Mouse (Mus musculus): Measurements from ENCODE around the gene Olfr1153.

Olfr1153 gene

DNA sequence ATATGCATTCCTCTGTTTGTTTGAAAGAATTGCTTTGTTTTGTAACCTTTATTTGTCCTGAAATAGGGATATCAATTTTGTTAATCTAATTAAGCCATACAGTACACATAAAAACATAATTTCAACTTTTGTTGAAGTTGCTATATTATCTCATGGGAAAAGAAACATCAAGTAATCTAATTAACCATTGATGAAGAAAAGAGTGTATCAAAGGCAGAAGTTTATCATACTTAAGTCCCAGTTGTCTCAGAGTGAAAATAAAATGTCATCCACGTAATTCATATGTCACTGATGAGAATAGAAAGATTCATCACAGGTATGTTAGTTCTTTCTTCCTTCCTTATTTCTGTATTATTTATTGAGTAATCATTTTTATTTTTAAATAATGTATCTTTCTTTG lies at the start of gene Olfr1153:
Gene Olfr1153, plus strand, starts transcription at position 301 of the 400 bp plus-strand sequence.
- DNase-seq (ENCODE audit: low spot score in 2 of 2): no peak

DNA sequence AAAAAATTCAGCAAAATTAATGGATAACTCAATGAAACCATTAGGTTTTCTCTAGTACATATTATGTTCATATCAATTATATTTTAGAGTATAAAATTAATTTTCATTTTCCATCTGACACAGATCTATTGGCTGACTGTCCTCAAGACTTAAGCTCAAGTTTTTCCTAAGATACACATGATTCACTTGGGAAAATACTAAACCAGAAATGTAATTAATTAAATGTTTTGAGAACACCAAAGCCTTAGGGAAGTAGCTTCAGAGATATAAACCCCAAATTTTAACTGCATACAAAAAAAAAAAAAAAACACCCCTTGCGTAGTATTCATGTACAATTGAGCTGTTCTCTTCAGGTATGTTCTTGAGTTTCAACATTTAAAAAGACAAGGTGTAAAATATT lies 39.2 kb upstream of the Olfr1153 start, which contains the start of gene Olfr1151:
Gene Olfr1151, plus strand, starts transcription at position 301 of the 400 bp plus-strand sequence.
- no peak for DNase-seq (ENCODE audit: low spot score in 2 of 2)

- no peak for DNase-seq (ENCODE audit: low spot score in 2 of 2)
These were observed 28.6 kb upstream of the Olfr1153 start, which contains the start of gene Olfr1152 for GRCm38 (mm10) chr2:87866192-87866591. Gene Olfr1152, plus strand, starts transcription at chr2:87866492.

GRCm38 (mm10) chr2:87905066-87905465 lies 10.3 kb downstream of the Olfr1153 start, which contains the start of gene Olfr1154:
Gene Olfr1154, minus strand, starts transcription at chr2:87905166.
- no peak for DNase-seq (ENCODE audit: low spot score in 2 of 2)

GRCm38 (mm10) chr2:87945037-87945436 lies 50.3 kb downstream of the Olfr1153 start, which contains the start of gene Olfr1155:
Gene Olfr1155, minus strand, starts transcription at chr2:87945137.
- DNase-seq (ENCODE audit: low spot score in 2 of 2): no peak

Measured in frontal cortex, postnatal 25 days (tissue).